Mouse (Mus musculus) embryonic fibroblast, embryonic 13.5 days (primary cell): ENCODE results near the gene Tmc6.

Experiments used
- CTCF ChIP-seq: IDR thresholded peaks from 2 replicates; pipeline ENCODE4 v1.5.1; 2011; ENCODE audit warnings: mild to moderate bottlenecking, control low read depth, low read length, moderate library complexity, borderline replicate concordance; ENCODE audit not compliant: insufficient read depth
- POLR2A ChIP-seq: IDR thresholded peaks from 2 replicates; pipeline ENCODE4 v1.6.1; 2011; ENCODE audit warnings: low read depth, mild to moderate bottlenecking, control low read depth, low read length, moderate library complexity

DNA sequence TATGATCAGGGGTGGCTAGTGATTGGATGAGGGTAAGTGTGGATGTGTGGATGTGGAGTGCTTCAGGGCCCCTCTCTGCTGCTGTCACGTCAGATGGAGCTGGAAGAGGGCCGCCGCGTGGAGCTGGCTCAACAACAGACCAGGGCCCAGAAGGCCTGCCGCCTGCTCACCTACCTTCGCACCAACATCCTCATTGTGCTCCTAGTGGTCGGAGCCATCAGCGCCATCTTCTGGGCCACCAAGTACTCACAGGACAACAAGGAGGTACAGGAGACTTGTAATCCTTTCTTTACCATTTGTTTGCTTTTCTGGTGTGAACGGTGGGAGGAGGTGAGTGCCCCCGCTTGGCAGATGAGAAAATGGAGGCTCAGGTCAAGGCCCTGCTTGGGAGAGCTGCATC is 4.3 kb upstream of the Tmc6 start:
- peak; percentile 73; the same call in 1 of the 2 replicates for TF ChIP-seq CTCF
- no peak for TF ChIP-seq POLR2A
